Mouse (Mus musculus): ENCODE measurements at regions not wholly inside any gene's neighbourhood (a gene's known extent, or its start where the extent isn't known, plus 50 kb on each side); places are given as distances from the start of the nearest gene placed in this dataset.

- no peak for TF ChIP-seq POLR2A (IDR thresholded peaks at IDR 0.05; ENCODE audit: borderline replicate concordance, control insufficient read depth, low read depth, low read length)
- no peak for TF ChIP-seq CTCF (IDR thresholded peaks at IDR 0.05; ENCODE audit: control insufficient read depth, insufficient read depth, low read length)
Measured at GRCm38 (mm10) chr2:160020876-160021275, 313.1 kb downstream of the Gm826 start.
